Mouse (Mus musculus): ENCODE measurements around the gene Smg6. TPM values are rescaled to one million over a fixed set of nuclear protein-coding genes. Genes with fewer than 3 reads are reported as not detected.

The Smg6 gene
- polyA plus RNA-seq, 1 experiment from 2014 or later: 11.0 TPM

DNA sequence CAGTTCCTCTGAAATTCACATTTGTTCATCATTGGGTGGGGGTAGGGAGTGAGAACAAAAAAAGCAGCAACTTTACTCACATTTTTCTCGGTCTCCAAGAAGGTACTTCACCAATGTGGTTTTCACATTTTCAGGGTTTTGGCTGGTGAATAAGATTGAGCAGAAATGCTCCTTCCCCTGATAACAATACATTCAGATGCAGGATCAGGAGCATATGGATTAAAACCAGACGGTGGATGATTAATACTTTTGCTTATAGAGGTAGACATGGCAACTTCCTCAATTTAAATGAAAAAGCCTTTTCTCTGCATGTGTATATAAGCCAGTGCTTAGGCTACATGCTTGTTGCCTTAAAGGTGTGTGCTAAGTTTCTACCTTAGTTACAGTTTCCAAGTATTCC is 148.9 kb downstream of the Smg6 start:
- Histone ChIP-seq H3K9me3 (no peaks in the 10 kb centered on the region), H3K9ac (no peak overlapping the region), H3K27me3 (replicated peaks) (no peaks in the 10 kb centered on the region), H3K36me3 (peaks cover 8% of the 10 kb centered on the region), H3K27ac (replicated peaks) (0 out of 2 replicates have a peak overlapping the region, but pooled peaks have one; percentile 50), H3K4me1 (peaks cover 22% of the 10 kb centered on the region), H3K4me2 (no peak overlapping the region), H3K4me3 (no peak overlapping the region)
- no peak for ATAC-seq (ENCODE audit: extremely low read depth, insufficient number of reproducible peaks, low FRiP score, low TSS enrichment)
- WGBS: 48% methylated on average over 2 of the region's 2 CpGs

DNA sequence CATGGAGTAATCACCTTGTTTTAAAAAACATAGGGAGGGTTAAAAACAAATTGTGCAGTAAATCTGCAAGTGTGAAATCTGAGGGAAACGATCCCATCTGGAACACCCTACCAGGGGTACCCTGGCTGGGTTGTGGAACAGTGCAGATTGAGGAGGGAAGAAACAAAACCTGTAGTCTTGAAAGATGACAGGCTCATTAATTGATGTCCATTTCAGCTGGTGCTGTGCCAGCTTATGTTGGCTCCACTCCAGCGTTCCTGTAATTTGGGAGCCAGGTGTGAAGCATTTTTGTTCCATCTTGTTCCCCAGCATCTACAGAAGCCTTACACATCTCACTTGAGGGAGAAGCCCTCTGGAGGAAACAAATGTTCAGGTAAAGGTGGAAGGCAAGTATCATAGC is 153.0 kb downstream of the Smg6 start:
- Histone ChIP-seq H3K4me1 (peaks cover 17% of the 10 kb centered on the region), H3K4me2 (no peak overlapping the region), H3K27ac (replicated peaks) (no peak overlapping the region), H3K27me3 (replicated peaks) (no peaks in the 10 kb centered on the region), H3K36me3 (peaks cover 15% of the 10 kb centered on the region), H3K9me3 (no peaks in the 10 kb centered on the region), H3K4me3 (no peak overlapping the region), H3K9ac (no peak overlapping the region)
- 80% methylated on average over 2 of the region's 2 CpGs for WGBS
- no peak for ATAC-seq (ENCODE audit: extremely low read depth, insufficient number of reproducible peaks, low FRiP score, low TSS enrichment)

DNA sequence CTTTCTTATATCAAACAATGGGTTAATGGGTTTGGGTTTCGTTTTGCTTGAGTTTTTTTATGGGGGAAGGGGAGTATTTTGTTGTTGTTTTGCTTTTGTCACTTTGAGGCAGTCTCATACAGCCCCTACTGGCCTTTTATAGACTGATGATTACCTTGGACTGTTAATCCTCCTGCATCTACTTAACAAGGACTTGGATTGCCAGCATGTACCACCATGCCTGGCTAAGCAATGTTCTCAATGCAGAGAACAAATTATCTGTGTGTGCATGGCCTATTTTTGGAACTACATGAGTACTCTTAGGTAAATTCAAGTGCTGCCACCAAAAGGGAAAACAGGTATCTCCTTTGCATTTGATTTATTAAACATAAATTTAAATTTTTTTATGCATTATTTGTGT is 157.4 kb downstream of the Smg6 start:
- H3K9ac ChIP-seq: no peak overlapping the region
- H3K36me3 ChIP-seq: peaks cover 29% of the 10 kb centered on the region
- no peak overlapping the region for H3K4me3 ChIP-seq
- H3K9me3 ChIP-seq: 0 out of 2 replicates have a peak, but pooled peaks cover 3% of the 10 kb centered on the region
- H3K4me2 ChIP-seq: no peak overlapping the region
- no peaks in the 10 kb centered on the region for H3K27me3 ChIP-seq (replicated peaks)
- H3K27ac ChIP-seq (replicated peaks): no peak overlapping the region
- ATAC-seq (ENCODE audit: extremely low read depth, insufficient number of reproducible peaks, low FRiP score, low TSS enrichment): no peak
- WGBS: 69% methylated on average over 1 of the region's 1 CpGs
- H3K4me1 ChIP-seq: peaks cover 9% of the 10 kb centered on the region

DNA sequence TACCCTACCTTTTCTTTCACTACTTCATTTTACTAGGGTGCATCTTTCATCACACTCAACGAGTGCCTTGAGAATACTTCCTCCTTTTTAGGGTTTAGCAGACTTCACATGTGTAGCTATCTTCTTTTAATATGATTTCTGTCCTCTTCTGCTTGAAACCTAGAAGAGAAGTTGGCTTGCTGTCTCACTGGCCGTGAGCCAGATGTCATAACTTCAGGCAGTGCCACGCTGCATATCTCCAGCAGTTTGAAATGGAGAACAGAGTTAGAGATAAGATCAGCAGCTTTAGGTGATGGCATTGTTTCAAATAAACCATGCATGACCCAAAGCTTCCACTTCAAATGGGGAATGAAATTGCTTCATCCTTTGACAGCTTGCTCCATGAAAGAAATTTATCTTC is 166.5 kb downstream of the Smg6 start:
- WGBS: 30% methylated on average over 3 of the region's 3 CpGs
- ATAC-seq (ENCODE audit: extremely low read depth, insufficient number of reproducible peaks, low FRiP score, low TSS enrichment): no peak
- Histone ChIP-seq H3K27ac (replicated peaks) (peak overlapping the region; percentile 73), H3K4me1 (peaks cover 18% of the 10 kb centered on the region), H3K36me3 (no peaks in the 10 kb centered on the region), H3K27me3 (replicated peaks) (no peaks in the 10 kb centered on the region), H3K4me2 (no peak overlapping the region), H3K4me3 (no peak overlapping the region), H3K9me3 (no peaks in the 10 kb centered on the region), H3K9ac (no peak overlapping the region)

DNA sequence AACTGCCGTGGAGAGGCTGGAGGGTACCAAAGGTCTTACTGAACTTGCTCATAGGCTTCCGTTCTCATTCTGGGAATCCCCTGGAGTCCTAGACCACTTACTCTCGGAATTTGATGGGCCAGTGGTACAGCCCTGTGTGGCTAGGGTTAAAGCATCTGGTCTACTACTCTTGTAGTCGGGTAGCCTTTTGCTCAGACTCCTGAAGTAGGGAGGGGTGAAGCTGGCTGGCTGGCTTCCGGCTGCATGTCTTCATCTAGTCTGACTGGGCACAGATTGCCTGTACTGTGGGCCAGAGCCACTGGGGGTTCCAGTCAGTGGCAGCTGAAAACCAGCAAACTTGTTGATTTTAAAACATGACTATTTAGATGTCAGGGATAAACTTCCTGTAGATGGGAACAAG is 167.0 kb downstream of the Smg6 start:
- no peak overlapping the region for H3K9ac ChIP-seq
- no peak for ATAC-seq (ENCODE audit: extremely low read depth, insufficient number of reproducible peaks, low FRiP score, low TSS enrichment)
- no peak overlapping the region for H3K4me2 ChIP-seq
- H3K27me3 ChIP-seq (replicated peaks): no peaks in the 10 kb centered on the region
- no peaks in the 10 kb centered on the region for H3K9me3 ChIP-seq
- peaks cover 18% of the 10 kb centered on the region for H3K4me1 ChIP-seq
- H3K36me3 ChIP-seq: peaks cover 2% of the 10 kb centered on the region
- H3K27ac ChIP-seq (replicated peaks): peak overlapping the region; percentile 73
- WGBS: 41% methylated on average over 5 of the region's 5 CpGs
- H3K4me3 ChIP-seq: no peak overlapping the region

DNA sequence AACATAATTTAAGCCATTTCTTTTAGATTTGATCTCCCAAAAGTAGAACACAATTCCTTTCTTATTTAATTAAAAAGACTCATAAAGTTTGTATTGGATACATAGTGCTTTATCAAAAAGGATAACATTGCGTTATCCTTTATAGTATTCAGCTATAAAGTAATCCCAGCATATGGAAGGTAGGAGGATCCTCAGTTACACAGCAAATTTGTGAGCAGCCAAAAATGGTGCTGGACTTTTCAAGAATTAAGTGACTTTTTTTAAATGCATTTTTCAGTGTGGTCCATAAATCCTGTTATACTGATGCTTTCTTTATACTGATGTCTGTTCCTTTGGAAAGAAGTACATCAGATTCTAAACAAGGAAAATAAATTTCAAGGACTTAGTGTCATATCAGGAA is 169.1 kb downstream of the Smg6 start:
- no peak overlapping the region for H3K9ac ChIP-seq
- H3K27me3 ChIP-seq (replicated peaks): no peaks in the 10 kb centered on the region
- ATAC-seq (ENCODE audit: extremely low read depth, insufficient number of reproducible peaks, low FRiP score, low TSS enrichment): no peak
- H3K4me3 ChIP-seq: no peak overlapping the region
- no peak overlapping the region for H3K4me2 ChIP-seq
- WGBS: 93% methylated on average over 1 of the region's 1 CpGs
- H3K36me3 ChIP-seq: peaks cover 7% of the 10 kb centered on the region
- H3K27ac ChIP-seq (replicated peaks): no peak overlapping the region
- H3K9me3 ChIP-seq: no peaks in the 10 kb centered on the region
- H3K4me1 ChIP-seq: peaks cover 18% of the 10 kb centered on the region

DNA sequence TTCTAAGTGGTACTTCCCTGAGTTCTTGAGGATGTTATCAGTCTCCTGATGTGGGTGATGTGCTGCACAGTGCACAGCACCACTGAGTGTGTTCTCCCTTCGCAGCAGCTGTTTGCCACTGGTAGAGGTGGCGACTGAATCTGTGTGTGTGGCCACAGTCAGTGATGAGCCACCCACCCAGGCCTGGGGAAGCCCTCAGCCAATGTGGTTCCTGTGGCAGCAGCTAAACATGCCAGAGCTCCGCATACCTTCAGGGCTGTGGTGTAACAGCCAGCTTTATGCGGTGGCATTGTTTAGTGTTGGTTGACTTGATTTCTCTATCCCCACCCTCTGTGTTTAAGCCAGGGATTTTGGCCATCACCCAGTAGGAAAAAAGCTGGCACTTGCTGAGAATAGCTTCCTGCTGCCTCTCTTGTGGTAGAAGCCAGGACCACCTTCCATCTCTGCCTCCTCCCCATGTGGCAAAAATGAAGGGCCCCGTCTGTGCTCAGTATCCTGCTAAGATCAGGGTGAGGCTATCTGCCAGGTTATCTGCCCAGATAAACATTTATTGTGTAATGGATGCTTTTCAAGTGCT is 177.2 kb downstream of the Smg6 start:
- H3K27ac ChIP-seq (replicated peaks): no peak overlapping the region
- no peaks in the 10 kb centered on the region for H3K27me3 ChIP-seq (replicated peaks)
- WGBS: 68% methylated on average over 5 of the region's 5 CpGs
- H3K4me3 ChIP-seq: no peak overlapping the region
- H3K36me3 ChIP-seq: peaks cover 3% of the 10 kb centered on the region
- peaks cover 21% of the 10 kb centered on the region for H3K4me1 ChIP-seq
- no peak for ATAC-seq (ENCODE audit: extremely low read depth, insufficient number of reproducible peaks, low FRiP score, low TSS enrichment)
- H3K4me2 ChIP-seq: no peak overlapping the region
- H3K9me3 ChIP-seq: no peaks in the 10 kb centered on the region
- 0 out of 2 replicates have a peak overlapping the region, but pooled peaks have one; percentile 28 for H3K9ac ChIP-seq

DNA sequence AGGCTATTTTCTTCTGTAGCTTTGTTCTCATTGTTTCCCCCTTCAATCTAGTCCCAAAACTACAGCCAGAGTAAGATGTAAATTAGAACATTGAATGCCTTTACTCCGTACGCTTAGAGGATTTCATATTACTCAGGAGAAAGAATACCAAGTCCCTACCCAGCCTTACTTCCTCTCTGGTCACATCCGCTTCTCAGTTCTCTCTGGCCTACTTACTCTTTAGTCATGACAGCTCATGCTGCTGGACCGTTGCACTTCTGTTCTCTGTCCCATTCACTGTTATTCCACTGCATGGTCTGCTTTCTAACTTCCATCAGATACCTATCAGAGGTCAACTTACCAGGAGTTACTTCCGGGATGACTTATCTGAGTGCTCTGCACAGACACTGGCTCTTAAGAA is 181.0 kb downstream of the Smg6 start:
- Histone ChIP-seq H3K36me3 (no peaks in the 10 kb centered on the region), H3K27ac (replicated peaks) (no peak overlapping the region; the same call in 1 of the 2 replicates), H3K9ac (peak overlapping the region; percentile 25; the same call in 1 of the 2 replicates), H3K4me3 (no peak overlapping the region), H3K9me3 (no peaks in the 10 kb centered on the region), H3K4me2 (no peak overlapping the region), H3K27me3 (replicated peaks) (no peaks in the 10 kb centered on the region), H3K4me1 (peaks cover 25% of the 10 kb centered on the region)
- ATAC-seq (ENCODE audit: extremely low read depth, insufficient number of reproducible peaks, low FRiP score, low TSS enrichment): no peak
- WGBS: 67% methylated on average over 5 of the region's 5 CpGs

DNA sequence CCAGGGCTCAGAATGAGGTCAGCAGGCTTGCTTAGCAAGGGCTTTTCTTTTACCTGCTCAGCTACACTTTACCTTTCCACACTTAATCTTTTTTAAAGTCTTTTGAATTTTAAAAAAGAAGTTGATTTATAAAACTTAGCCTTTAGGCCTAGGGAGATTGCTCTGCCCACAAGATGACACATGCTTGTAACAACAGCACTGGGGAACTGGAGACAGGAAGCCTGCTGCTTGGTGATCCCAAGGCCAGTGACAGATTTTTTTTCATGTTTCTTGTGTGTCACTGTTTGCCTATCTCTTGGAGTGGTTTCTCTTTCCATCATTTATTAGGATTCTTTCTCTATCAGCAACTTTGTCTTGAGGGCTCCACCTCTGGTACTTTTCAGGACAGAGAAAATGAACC is 183.3 kb downstream of the Smg6 start:
- ATAC-seq (ENCODE audit: extremely low read depth, insufficient number of reproducible peaks, low FRiP score, low TSS enrichment): no peak
- Histone ChIP-seq H3K9ac (no peak overlapping the region), H3K36me3 (no peaks in the 10 kb centered on the region), H3K4me2 (no peak overlapping the region), H3K27ac (replicated peaks) (peak overlapping the region; percentile 50), H3K9me3 (no peaks in the 10 kb centered on the region), H3K27me3 (replicated peaks) (no peaks in the 10 kb centered on the region), H3K4me1 (peaks cover 8% of the 10 kb centered on the region; the same call in 1 of the 2 replicates), H3K4me3 (no peak overlapping the region)

DNA sequence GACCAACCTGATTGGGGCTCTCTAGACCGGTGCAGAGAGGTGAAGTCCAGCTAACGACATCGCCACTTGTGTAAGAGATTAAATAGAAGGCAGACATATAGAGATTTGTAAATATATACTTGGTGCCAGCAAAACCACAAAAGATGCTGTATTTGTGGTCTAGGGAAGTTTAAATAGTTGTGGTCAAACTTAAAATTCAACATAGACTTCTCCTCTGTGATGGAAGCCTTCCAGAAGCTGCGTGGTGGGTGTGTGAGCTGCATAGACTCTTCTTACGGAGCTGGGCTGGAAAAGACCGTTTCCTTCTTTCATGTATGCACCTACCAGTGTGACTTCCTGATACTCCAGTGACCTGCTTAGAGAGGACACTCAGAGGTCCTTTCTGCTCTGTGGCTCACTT is 190.8 kb downstream of the Smg6 start:
- Histone ChIP-seq H3K27me3 (replicated peaks) (no peaks in the 10 kb centered on the region), H3K4me2 (no peak overlapping the region), H3K9me3 (no peaks in the 10 kb centered on the region), H3K4me1 (peaks cover 46% of the 10 kb centered on the region), H3K4me3 (no peak overlapping the region), H3K27ac (replicated peaks) (no peak overlapping the region), H3K9ac (no peak overlapping the region), H3K36me3 (no peaks in the 10 kb centered on the region; the same call in 1 of the 2 replicates)
- no peak for ATAC-seq (ENCODE audit: extremely low read depth, insufficient number of reproducible peaks, low FRiP score, low TSS enrichment)
- WGBS: 76% methylated on average over 6 of the region's 6 CpGs

DNA sequence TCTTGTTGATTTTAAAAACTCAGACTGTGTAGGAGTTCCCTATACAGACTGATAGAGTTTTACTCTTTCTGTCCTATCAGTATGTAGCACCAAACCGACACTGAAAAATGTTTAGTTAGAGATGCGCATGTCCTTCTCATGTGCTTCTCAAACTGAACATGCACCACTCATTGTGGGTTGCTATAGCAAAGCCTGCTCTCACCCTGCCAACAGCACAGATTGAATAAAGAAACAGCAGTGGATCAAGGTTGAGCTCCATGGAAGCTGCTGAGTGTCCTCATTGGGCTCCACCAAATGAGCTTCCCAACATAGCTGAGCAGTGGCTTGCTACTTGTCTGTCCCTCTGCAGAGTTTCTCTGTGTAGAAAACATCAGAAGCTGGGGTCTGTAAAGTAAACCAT is 192.5 kb downstream of the Smg6 start:
- Histone ChIP-seq H3K27me3 (replicated peaks) (no peaks in the 10 kb centered on the region), H3K4me2 (no peak overlapping the region), H3K4me1 (peaks cover 50% of the 10 kb centered on the region), H3K9me3 (no peaks in the 10 kb centered on the region), H3K27ac (replicated peaks) (no peak overlapping the region), H3K9ac (no peak overlapping the region), H3K4me3 (no peak overlapping the region), H3K36me3 (no peaks in the 10 kb centered on the region; the same call in 1 of the 2 replicates)
- 86% methylated on average over 2 of the region's 2 CpGs for WGBS
- no peak for ATAC-seq (ENCODE audit: extremely low read depth, insufficient number of reproducible peaks, low FRiP score, low TSS enrichment)

DNA sequence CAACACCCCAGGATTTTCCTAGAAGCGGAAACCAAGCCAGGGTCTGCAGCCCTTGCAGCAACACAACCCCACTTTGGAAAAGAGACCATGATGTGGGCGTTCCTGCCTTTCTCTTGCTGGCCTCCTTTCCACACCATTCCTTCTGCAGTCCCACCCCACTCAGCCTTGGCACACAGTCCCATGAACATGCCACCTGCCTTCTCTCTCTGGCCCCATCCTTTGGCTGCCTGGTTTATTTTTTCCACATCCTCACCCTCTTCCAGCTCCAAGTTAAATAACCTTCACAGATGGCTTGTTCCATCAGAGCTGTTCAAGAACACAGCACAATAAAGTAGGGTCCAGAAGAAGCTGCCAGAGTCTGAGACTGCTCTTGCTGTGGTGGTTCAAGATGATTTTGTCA is 193.7 kb downstream of the Smg6 start:
- Histone ChIP-seq H3K4me3 (no peak overlapping the region), H3K27ac (replicated peaks) (peak overlapping the region; percentile 58; the same call in 1 of the 2 replicates), H3K4me2 (no peak overlapping the region), H3K4me1 (peaks cover 53% of the 10 kb centered on the region), H3K9me3 (no peaks in the 10 kb centered on the region), H3K36me3 (no peaks in the 10 kb centered on the region; the same call in 1 of the 2 replicates), H3K27me3 (replicated peaks) (no peaks in the 10 kb centered on the region), H3K9ac (no peak overlapping the region)
- ATAC-seq (ENCODE audit: extremely low read depth, insufficient number of reproducible peaks, low FRiP score, low TSS enrichment): no peak
- WGBS: 90% methylated on average over 2 of the region's 2 CpGs

Data from heart, embryonic 13.5 days (tissue).